Mouse (Mus musculus) heart, embryonic 16.5 days (tissue): ENCODE measurements around the gene Ppan. TPM values are rescaled to one million over a fixed set of nuclear protein-coding genes. Genes with fewer than 3 reads are reported as not detected.

Source experiments
- ATAC-seq: fragments of 200-750 bp; cut with Nextera tagmentation; replicated peaks from 2 replicates; pipeline ENCODE4 v1.8.0; 2017; ENCODE audit warnings: moderate number of reproducible peaks; ENCODE audit not compliant: insufficient read depth, low FRiP score; ENCODE audit errors: extremely low read depth
- H3K27ac ChIP-seq: fragments of 300-500 bp; sonication (generic); 2 replicates; pipeline ENCODE4 v1.5.1; 2014; ENCODE audit warnings: mild to moderate bottlenecking, low read length, control low read depth, moderate library complexity
- H3K27me3 ChIP-seq: fragments of 300-500 bp; sonication (generic); 2 replicates; pipeline ENCODE4 v1.6.1; 2014; ENCODE audit warnings: low read length, mixed read lengths; ENCODE audit not compliant: control insufficient read depth, insufficient read depth
- H3K36me3 ChIP-seq: fragments of 300-500 bp; sonication (generic); 2 replicates; pipeline ENCODE4 v1.6.1; 2014; ENCODE audit not compliant: control insufficient read depth, insufficient read depth
- H3K4me1 ChIP-seq: fragments of 300-500 bp; sonication (generic); 2 replicates; pipeline ENCODE4 v1.6.1; 2014; ENCODE audit warnings: low read length, mixed read lengths; ENCODE audit not compliant: control insufficient read depth, insufficient read depth
- H3K4me2 ChIP-seq: fragments of 300-500 bp; sonication (generic); 2 replicates; pipeline ENCODE4 v1.6.1; 2014; ENCODE audit warnings: low read depth, mild to moderate bottlenecking, control low read depth, low read length
- H3K4me3 ChIP-seq: fragments of 300-500 bp; sonication (generic); 2 replicates; pipeline ENCODE4 v1.5.1; 2014; ENCODE audit warnings: mild to moderate bottlenecking, control low read depth, low read length
- H3K9ac ChIP-seq: fragments of 300-500 bp; sonication (generic); 2 replicates; pipeline ENCODE4 v1.6.1; 2014; ENCODE audit warnings: low read length, control low read depth
- H3K9me3 ChIP-seq: fragments of 300-500 bp; sonication (generic); replicated peaks from 2 replicates; pipeline ENCODE4 v1.6.1; 2016; ENCODE audit warnings: low read length; ENCODE audit not compliant: control insufficient read depth
- WGBS: fragments of 180-500 bp; shearing (Covaris S2); extraction: QIAGEN DNeasy Blood & Tissue Kit; methylation state at CpG from one replicate; pipeline ENCODE4 v1.1.7; 2014; 5-methylcytosine and 5-hydroxymethylcytosine counted together
- polyA plus RNA-seq: library from polyadenylated mRNA; unstranded; fragments of >200 nt; fragmentation: Nextera tagmentation; extraction: Ambion mirVana; gene quantifications from 2 replicates; pipeline ENCODE4 v1.2.1, GENCODE M21; 2015

Ppan gene
- polyA plus RNA-seq, 1 experiment from 2014 or later: 44.3 TPM

DNA sequence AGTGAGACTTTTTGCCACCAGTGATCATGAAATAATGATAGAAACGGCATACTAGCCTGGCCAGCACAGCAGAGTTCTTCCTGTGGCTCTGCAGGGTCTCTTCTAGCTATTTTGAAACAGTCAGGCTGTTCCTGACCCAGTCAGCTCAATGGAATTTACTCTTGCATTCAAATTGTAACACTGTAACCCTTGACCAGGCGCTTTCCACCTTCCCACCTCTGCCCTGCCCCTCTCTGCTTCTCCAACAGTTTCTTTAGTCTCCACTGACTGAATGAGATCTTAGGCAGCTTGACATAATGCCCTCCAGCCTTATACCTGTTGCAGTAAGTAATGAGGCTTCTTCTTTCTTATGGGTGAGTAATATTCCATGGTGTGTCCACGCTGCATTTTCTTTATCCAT is 21.1 kb upstream of the Ppan start:
- Histone ChIP-seq H3K9me3 (no peaks in the 10 kb centered on the region), H3K27ac (no peak overlapping the region), H3K27me3 (peaks cover 15% of the 10 kb centered on the region), H3K4me1 (no peaks in the 10 kb centered on the region), H3K9ac (no peak overlapping the region), H3K4me2 (no peak overlapping the region), H3K36me3 (no peaks in the 10 kb centered on the region), H3K4me3 (no peak overlapping the region)
- 60% methylated on average over 3 of the region's 3 CpGs for WGBS
- no peak for ATAC-seq

DNA sequence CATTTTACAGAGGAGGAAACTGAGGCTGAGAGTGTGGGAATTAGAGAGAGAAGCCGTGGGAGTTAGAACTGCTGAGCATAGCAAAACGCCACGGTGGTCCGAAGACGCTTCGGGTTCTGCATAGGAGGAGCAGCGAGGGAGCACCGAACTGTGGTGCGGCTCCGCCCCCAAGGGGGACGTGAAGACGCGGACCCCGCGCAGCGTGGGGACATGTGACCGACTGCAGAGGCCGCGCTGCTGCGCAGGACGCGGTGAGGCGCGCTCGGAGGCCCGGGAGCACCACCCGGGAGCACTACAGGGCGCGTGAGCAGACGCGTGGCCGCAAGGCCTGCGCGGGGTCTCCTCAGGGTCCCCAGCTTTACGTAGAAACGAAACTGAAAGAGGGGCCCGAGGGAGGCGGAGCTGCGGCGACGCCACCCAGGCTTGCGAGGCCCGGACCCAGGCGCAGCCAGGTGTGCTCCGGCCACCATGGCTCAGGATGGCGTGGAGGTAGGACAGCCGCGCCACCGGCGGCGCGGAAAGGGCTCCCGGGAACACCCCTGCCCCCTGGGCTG is 19.4 kb upstream of the Ppan start, which contains the start of gene A230050P20Rik:
A230050P20Rik (plus strand) TSS at position 195 of the 554 bp plus-strand sequence.
- Histone ChIP-seq H3K27me3 (peaks cover 15% of the 10 kb centered on the region), H3K4me1 (no peaks in the 10 kb centered on the region), H3K4me3 (peak within 1 kb of the TSS; percentile 57), H3K27ac (no peak within 1 kb of the TSS), H3K36me3 (no peaks in the 10 kb centered on the region), H3K9ac (peak within 1 kb of the TSS; percentile 73), H3K4me2 (peak within 1 kb of the TSS; percentile 84), H3K9me3 (no peaks in the 10 kb centered on the region)
- WGBS: 7% methylated on average over 53 of the region's 53 CpGs
- peak; percentile 59 for ATAC-seq

DNA sequence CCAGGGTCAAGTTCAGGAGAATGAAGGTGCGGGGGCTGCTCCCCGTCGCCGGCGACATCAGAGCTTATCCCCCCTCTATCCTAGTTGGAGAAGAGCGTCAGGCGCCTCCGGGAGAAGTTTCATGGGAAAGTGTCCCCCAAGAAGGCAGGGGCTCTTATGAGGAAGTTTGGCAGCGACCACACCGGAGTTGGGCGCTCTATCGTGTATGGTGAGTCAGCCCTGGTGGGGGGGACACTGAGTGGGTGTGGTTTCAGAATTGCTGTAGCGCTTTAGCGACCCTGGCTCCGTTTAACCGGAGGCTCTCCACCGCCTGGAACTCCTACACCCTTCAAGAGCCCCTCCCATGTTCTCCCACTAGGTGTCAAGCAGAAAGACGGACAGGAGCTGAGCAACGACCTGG is 18.7 kb upstream of the Ppan start:
- H3K36me3 ChIP-seq: no peaks in the 10 kb centered on the region
- no peak overlapping the region for H3K27ac ChIP-seq
- peak overlapping the region; percentile 73 for H3K9ac ChIP-seq
- H3K4me1 ChIP-seq: no peaks in the 10 kb centered on the region
- H3K9me3 ChIP-seq: no peaks in the 10 kb centered on the region
- no peak for ATAC-seq
- 2% methylated on average over 19 of the region's 19 CpGs for WGBS
- H3K4me3 ChIP-seq: peak overlapping the region; percentile 57
- H3K4me2 ChIP-seq: peak overlapping the region; percentile 84
- H3K27me3 ChIP-seq: peaks cover 15% of the 10 kb centered on the region

DNA sequence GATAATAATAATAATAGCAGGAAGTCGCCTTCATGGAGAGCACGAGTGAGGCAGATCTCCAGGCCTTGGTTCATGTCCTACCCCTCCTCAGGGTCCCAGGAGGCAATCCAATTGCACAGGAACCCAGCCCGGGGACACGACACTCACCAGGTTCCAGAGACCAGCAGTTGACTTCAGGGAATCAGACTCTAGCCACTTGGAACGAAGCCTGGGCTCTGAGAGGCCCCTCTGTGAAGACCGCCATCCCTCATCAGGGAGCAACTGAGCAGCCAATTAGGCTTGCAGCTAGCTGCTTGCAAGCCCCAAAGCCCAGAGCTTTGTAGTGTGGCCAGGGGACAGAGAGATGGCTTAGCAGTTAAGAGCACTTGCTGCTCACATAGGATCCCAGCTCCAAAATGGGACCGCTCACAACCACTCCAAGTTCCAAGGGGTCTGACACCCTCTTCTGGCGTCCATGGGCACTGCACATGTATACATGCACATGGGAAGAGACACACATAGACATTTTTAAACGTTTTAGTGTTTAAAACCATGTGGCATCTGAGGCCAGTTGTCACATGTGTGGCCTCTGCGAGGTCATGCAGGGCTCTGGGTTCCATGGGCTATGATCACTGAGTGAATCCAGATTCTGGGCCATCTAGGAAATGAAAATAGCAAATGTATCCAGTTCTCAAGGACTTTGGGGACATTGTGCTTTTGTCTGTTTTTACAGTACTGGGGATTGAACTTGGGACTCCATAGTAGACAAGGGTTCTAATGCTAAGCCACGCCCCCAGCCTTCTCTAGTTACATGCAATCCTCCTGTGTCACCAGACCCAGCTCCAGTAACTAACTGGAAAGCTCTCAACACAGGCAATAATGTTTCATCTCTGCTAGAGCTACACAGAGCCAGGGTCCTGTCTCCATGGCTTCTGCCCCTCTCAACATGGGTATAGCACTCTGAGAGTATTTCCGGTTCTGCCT is 17.5 kb upstream of the Ppan start:
- H3K27ac ChIP-seq: no peak overlapping the region
- 73% methylated on average over 12 of the region's 12 CpGs for WGBS
- H3K4me3 ChIP-seq: no peak overlapping the region
- H3K9me3 ChIP-seq: no peaks in the 10 kb centered on the region
- H3K4me1 ChIP-seq: no peaks in the 10 kb centered on the region
- no peak overlapping the region for H3K9ac ChIP-seq
- ATAC-seq: no peak
- peaks cover 15% of the 10 kb centered on the region for H3K27me3 ChIP-seq
- no peak overlapping the region for H3K4me2 ChIP-seq
- no peaks in the 10 kb centered on the region for H3K36me3 ChIP-seq

DNA sequence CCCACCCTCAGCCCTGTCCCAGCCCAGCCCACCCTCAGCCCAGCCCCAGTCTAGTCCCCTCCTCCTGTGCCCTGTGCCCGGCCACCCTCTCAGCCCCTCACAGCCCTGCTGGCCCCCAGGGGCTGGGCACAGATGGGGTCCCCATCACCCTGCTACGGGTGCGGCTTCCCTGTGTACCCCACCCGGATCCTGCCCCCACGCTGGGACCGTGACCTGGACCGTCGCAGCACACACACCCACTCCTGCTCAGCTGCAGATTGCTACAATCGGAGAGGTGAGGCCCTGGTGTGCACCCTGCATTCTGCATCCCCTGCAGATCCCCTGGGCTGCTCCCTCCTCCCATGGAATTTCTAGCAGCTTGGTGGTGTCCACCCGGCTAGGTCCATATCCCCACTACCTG is 15.0 kb upstream of the Ppan start:
- no peak for ATAC-seq
- 80% methylated on average over 10 of the region's 10 CpGs for whole genome bisulfite sequencing
- Histone ChIP-seq H3K36me3 (no peaks in the 10 kb centered on the region), H3K9ac (no peak overlapping the region), H3K4me2 (no peak overlapping the region), H3K27ac (no peak overlapping the region), H3K9me3 (no peaks in the 10 kb centered on the region), H3K4me3 (no peak overlapping the region), H3K27me3 (peaks cover 7% of the 10 kb centered on the region), H3K4me1 (peaks cover 5% of the 10 kb centered on the region)

DNA sequence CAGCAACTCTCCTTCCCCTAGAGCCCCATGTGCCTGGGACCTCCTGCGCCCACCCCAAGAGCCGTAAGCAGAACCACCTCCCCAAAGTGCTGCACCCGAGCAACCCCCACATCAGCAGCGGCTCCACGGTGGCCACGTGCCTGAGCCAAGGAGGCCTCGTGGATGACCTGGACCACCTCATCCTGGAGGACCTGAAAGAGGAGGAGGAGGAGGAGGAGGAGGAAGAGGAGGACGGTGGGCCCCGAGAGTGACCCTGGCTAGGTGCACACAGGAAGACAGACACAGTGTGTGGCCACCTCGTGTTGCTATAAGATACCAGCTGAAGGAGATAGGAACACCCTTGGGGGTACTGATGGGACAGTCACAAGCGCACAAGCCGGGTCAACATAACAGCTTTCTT is 14.5 kb upstream of the Ppan start:
- Histone ChIP-seq H3K27me3 (peaks cover 7% of the 10 kb centered on the region), H3K4me2 (no peak overlapping the region), H3K9me3 (no peaks in the 10 kb centered on the region), H3K4me1 (peaks cover 5% of the 10 kb centered on the region), H3K9ac (no peak overlapping the region), H3K36me3 (no peaks in the 10 kb centered on the region), H3K4me3 (no peak overlapping the region), H3K27ac (no peak overlapping the region)
- ATAC-seq: no peak
- 83% methylated on average over 12 of the region's 12 CpGs for WGBS

DNA sequence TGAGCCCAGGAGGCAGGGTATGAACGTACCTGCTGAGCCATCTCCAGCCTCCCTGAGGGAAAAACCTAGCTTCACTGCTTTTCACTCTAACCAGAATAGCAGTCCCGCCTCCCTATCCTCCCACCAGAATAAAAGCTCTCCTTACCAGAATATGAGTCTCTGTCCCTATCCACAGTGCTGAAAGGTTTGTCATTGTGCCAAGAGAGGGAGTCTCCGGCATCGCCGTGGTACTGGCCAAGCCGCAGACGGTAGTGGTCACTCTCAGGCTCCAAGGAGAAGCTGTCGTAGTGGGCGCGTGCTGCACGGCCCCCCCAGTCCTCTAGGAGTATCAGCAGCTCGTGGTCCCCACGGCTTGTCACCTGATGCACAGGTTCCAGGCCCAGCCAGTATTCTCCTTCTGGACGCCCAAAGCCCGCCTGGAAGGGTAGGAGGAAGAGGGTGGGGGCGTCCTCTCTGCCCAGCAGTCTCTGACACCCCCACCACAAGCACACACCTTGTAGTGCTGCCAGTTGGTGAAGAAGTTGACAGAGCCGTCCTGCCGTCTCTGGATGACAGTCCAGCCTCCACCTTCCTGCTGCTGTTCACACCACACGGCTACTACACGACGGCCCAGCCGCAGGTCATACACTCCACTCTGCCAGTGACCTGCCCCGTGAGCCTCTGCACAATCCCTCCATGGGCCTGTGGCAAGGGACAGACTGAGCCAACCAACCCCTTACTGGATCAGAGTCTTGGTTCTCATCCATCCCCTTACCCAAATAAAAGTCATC is 12.8 kb upstream of the Ppan start:
- 62% methylated on average over 23 of the region's 23 CpGs for WGBS

DNA sequence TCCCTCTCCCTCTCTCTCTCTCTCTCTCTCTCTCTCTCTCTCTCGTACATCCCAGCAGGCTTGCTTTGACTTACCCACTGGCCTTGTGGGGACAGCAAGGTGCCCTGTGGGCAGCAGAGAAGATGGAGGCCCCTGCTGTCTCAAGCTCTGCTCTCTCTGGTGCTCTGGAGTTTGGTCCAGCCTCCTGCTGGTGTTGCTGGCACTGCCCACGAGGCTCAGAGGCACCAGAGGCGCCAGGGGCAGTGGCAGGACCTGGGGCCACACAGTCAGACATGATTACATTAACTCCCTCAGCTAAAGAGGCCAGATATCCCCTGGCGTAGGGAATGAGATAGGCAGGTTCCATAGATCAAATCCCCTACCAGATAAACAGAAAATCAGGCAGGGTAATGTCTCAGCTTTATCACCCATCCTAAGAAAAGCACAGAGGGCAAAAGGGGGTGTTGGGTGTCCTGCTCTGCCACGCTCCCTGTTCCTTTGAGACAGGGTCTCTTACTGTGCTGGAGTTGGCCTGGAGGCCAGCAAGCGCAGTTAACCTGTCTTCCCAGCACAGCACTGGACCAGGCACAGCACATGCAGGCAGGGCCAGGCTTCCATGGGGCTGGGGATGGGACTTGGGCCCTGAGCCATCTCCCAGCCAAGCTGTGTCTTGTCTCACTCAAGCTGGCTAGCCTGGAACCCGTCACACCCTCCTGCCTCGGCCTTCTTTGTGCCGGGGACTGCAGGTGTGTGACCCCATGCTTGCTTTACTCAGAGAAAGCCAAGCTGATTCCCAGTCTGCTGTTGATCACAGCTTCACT is 11.5 kb upstream of the Ppan start:
- Histone ChIP-seq H3K27ac (no peak overlapping the region), H3K4me2 (no peak overlapping the region), H3K9ac (no peak overlapping the region), H3K4me1 (peaks cover 5% of the 10 kb centered on the region), H3K36me3 (no peaks in the 10 kb centered on the region), H3K9me3 (no peaks in the 10 kb centered on the region), H3K27me3 (no peaks in the 10 kb centered on the region), H3K4me3 (no peak overlapping the region)
- no peak for ATAC-seq
- WGBS: 58% methylated on average over 9 of the region's 9 CpGs

More for the DNA sequence above, 12.8 kb upstream of the Ppan start:
- Histone ChIP-seq H3K4me1 (peaks cover 5% of the 10 kb centered on the region), H3K4me3 (no peak overlapping the region), H3K4me2 (no peak overlapping the region), H3K9ac (no peak overlapping the region), H3K9me3 (no peaks in the 10 kb centered on the region), H3K27me3 (0 out of 2 replicates have a peak, but pooled peaks cover 2% of the 10 kb centered on the region), H3K27ac (no peak overlapping the region), H3K36me3 (no peaks in the 10 kb centered on the region)
- no peak for ATAC-seq
